Mouse (Mus musculus): Measurements from ENCODE around the gene Fam20c.

Fam20c gene

DNA sequence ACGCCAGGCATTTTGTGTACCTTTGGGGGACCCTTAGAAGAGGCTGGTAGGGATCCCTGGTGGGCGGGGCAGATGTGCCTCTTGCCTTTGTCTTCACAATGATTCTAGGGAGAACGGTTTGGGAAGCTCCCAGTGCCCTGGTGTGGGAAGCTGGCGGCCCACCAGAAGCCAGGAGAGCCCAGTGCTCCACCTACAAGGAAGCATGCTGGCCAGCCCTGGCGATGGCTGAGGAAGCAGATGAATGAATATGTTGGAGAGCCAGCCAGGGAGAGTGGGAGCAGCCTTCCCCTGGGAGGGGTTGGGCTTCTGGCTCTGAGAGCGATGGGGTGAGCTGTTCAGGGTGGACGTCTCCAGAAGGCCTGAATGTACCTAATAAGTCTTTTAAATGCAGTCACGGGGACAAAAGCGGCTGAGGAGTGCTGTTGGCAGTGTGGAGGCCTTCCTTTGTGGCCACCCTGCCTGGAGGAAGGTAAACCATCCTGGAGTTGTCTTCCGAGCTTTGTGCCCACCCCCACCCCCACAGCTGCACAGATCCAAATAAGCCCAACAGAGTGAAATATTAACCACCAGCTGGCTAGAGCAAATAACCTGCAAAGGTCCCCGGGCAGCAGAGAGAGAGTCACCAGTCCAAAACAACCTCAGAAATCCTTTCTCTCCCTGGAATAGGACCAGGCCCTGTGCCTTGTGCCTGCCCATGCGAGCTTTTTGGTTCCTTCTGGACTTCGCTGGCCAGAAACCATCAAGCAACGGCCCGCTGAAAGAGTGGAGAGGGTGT is 2.2 kb downstream of the Fam20c start:
- DNase-seq (ENCODE audit: low spot score in 2 of 2): peak; percentile 31 to 42

DNA sequence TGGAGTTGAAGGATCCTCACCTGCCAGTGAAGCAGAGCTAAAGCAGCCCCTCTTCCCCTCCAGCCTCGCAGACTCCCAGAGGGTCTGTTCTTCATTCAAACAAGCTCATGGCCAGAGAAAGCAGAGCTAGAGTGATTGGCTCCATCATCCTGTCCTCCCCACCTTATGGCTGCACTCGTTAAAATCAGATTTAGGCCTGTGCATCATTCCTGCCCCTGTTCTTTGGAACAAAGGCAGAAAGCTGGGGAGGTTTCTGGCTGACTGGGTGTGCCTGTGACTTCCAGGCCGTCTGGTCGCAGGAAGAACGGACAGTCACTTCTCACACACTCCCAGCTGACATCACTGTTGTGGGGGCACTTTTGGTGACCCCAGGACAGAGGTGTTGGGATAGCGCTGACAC is 2.8 kb downstream of the Fam20c start:
- DNase-seq (ENCODE audit: low spot score in 2 of 2): no peak

DNA sequence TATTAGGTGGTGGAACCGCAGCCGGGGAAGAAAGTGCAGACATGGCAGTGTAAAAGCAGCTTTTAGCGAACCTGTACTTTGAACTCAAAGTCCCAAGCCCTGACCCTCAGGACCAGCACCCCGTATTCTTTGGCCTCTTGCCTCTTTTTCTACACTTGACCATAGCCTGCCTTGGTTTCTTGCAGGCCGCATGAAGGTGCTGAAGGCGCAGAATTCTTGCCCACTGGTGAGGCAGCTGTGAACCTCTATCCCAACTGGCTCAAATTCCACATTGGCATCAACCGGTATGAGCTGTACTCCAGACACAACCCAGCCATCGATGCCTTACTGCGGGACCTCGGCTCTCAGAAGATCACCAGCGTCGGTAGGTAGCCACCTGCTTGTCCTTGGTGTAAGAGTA is 3.3 kb downstream of the Fam20c start:
- DNase-seq (ENCODE audit: low spot score in 2 of 2): no peak

DNA sequence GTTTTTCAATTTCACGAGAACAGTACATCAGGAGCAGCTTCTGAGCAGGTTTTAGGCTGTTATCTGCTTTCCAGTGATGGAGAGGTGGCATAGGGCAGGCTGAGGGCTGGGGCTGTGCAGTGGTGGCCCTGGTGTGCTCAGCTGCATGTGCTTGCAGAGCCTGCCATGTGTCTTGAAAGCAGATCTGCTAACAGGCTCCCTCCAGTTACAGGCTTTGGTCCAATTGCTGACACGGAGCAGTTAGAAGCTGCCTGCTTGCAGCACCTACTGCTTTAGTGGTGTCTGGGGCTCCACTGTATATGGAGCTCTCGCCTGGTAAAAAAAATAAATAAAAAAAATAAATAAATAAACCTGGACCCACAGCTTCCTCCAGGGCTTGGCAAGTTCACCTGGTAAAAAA is 4.2 kb downstream of the Fam20c start:
- DNase-seq (ENCODE audit: low spot score in 2 of 2): no peak

DNA sequence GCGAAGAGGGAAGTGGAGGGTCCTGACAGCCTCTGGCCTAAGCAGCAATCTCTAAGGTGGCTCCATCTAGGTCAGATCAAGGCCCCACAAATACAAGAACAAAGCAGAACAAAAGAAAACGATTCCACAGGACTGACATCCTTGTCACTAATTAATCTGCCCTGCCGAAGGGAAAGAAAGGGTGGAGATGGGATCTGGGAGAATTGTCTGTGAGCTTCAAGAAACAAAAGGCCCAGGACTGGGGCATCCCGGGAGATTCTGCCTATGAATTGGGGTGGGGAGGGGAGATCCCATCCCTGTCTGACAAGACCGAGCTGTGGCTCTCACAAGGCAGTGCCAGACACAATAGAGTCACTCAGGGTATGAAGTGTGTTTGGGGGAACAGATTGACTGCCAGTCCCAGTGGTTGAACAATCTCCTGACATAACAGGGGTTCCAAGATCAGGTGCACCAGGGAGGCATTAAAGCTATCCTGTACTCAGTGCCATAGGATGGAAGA is 7.6 kb downstream of the Fam20c start:
- DNase-seq (ENCODE audit: low spot score in 2 of 2): no peak

DNA sequence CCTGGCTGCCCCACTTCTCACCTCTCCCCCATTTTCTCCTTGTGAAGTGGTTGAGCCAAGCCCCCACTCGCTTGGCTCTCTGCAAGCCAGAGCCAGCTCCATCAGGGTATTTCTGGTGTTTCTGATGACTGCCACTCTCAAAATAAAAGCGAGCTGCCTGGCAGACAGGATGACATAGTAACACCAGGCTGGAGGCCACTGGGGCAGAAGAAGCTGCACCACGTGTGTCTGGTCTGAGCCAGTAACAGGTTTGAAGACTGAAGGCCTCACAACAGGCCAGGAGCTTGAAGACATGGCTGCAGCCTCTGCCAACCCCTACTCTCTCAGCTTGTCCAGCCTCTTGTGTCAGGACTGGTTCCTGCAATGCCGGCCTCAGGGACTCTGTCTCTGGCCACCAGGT is 8.0 kb downstream of the Fam20c start:
- DNase-seq (ENCODE audit: low spot score in 2 of 2): no peak

DNA sequence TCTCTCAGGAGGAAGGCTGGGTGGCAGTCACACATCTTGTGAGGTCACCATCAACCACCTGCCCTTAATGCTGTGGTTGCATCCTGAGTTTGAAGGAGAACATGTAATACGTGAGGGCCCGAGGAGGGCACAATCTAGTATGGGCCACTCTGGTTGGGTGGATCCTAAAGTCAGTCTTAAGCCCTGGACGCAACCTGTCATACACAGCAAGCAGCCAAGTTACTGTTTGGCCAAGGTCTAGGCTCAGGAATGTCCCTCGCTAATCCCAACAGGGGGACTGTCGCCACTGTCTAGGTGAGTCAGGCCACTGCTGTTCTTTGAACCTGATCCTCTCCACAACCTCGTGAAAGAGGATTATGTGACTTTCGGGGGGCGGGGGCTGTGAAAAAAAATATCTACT is 10.3 kb downstream of the Fam20c start:
- DNase-seq (ENCODE audit: low spot score in 2 of 2): no peak

DNA sequence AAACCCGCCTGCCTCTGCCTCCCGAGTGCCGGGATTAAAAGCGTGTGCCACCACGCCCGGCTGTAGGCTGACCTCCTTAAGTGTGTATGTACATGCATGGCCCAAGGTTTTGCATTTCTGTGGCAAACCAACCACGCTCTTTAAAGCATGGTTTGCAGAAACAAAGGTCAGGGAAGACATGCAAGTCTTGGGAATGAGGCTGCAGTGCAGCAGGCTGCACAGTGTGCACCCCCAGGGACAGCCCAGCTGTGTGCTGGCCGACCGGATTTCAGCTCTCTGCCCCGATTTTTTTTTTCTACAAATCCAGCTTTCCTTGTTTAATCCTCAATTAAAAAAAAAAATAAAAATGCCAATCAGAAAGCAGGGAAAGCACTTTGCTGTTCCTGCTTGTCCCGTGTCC is 13.3 kb downstream of the Fam20c start:
- no peak for DNase-seq (ENCODE audit: low spot score in 2 of 2)

DNA sequence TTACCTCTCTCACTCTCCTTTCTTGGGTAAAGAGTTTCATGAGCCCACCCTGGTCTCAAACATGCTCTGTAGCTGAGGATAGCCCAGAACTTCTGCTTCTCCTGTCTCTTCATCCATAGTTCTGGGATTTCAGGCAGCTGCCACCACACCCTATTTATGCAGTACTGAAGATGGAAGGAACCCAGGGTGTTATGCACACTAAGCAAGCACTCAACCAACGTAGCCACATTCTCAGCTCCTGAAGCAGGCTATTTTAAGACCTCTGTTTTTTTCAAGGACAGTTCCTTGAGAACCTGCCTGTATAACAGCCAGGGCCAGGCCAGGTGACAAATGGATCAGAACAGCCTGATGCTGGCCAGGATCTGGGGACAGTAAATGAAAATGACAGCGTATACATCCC is 14.4 kb downstream of the Fam20c start:
- DNase-seq (ENCODE audit: low spot score in 2 of 2): no peak

DNA sequence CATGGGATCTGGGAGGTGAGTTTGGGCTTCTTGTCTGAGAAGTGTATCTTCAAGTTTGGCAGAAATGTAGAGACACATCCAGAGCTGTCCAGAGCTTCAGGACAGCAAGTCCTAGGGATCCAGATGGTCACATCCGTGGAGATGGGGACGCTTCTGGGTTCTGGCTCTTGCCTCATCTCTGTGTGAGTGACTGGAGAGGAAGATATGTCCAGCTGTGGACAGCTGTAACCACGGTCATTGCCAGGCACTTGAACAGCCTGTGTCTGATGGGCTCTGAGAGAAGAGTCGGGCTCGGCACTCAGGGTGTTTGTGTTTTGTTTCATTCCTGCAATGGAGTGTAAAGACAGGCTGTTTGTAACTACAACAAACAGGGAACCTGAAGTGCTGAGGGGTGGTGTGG is 14.8 kb downstream of the Fam20c start:
- DNase-seq (ENCODE audit: low spot score in 2 of 2): no peak

DNA sequence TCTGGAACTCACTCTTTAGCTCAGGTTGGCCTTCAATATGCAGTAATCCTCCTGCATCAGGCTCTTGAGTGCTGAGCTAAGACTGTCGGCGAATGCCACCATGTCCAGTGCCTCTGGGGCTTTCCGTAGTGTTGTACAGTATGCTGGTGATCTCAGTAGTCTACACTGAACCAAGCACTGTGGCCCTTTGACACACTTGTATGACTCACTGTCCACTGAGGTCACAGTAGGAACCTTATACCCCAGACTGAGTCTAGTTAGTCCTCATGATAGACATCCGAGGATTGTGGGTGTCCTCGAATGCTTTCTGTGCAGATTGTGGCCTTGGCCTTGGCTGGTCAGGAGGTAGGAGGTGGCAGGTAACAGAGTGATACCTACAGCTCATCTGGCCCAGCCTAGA is 20.8 kb downstream of the Fam20c start:
- DNase-seq (ENCODE audit: low spot score in 2 of 2): no peak

DNA sequence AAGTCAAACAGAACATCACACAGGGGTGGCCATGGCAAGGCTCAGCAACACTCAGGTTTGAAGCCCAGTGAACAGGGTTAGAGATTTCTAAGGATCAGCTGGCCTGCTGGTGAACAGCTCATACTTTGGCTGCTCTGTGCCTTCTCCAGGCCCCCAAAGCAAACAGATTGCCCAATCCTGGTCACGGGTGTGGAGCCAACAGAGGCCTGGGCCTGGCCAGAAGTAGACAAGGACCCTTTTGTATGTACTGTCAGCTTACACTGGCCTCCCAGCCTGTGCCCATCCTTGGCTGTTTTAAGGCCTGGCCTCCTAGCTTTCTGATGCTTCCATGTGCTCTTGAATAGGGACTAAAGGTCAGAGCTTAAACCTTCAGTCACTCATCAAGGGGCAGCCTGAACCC is 22.0 kb downstream of the Fam20c start:
- no peak for DNase-seq (ENCODE audit: low spot score in 2 of 2)

DNA sequence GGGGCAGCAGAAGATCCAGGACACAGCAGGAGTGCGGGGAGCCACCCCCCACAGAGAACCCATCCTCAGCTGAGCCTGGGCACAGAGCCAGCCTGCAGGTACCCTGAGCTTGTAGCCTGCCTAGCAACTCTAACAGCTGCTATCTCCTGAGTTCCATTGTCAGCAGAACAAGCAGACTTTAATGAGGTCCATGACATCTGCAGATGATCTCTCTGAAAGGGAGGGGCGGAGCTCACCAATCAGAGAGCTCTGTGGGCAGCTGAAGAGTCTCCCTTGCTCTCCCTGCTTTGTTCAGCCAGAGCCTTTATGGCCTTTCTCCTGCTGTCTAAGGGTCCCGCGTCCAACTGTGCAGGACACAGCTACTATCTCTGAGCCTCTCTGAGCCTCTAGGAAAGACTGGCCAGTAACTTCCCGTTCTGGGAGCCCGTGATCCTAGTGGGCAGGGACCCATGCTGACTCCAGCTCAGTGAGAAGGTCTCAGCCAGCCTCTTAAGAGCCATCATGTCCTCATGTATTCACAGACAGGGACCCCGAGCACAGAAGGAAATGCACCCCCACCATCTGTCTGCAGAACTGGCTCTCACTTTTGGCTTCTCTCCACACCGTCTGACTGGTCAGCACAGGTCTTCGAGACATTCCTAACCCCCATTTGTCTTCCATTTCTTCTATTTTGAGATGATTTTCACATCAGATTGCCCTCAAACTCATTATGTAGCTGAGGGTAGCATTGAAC is 24.6 kb downstream of the Fam20c start:
- no peak for DNase-seq (ENCODE audit: low spot score in 2 of 2)

DNA sequence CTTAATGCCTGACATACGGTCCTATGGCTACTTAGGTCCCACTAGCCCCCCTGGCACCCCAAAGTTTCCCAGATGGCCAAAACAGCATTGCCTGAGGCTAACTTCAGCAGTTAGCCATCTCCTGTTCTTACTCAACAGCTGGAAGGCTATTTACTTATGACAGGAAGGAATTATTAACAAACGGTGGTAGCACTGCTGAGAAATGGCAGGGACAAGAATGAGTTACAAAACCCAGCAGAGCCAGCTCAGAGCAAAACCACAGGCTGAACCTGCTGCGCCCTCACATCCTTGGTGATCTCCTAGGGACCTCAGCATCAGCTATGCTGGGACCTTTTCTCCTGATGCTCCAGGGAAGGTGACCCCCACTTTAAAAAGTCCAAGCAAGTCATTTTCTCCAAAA is 25.3 kb downstream of the Fam20c start:
- DNase-seq (ENCODE audit: low spot score in 2 of 2): no peak

DNA sequence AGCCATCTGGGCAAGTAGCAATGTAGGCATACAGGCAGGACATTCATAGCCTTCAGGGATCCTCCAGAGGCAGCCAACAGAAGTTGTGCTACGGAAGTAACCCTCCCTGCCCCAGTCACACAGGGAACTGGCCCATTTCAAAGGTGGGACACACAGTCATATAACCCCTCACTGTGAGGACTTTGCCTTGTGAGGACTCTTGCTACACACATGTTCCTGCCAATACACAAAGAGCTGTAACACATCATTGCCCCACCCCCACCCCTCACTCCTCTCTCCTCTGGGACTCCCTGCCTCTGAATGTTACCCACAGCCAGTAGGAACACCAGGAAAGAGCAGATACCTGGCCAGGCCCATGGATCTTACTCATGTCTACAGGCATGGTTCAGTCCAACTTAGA is 28.4 kb downstream of the Fam20c start:
- DNase-seq (ENCODE audit: low spot score in 2 of 2): no peak

DNA sequence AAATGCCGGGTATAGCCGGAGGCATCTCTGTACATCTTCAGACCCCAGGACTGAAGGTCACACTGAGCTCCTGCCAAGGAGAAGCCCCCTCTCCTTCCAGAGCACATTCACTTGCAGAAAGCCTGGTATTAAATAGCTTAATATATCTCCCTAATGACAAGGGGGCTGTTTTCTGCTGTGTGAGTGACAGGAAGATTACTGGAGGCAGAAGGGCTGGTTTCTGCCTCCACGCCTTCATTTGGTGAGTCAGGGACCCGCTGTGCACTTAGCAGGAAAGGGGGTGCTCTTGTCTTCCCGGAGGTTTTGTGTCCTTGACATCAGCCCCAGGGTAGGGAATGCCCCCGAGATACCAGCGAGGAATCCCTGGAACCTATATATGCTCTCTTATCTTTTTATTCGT is 28.9 kb downstream of the Fam20c start:
- no peak for DNase-seq (ENCODE audit: low spot score in 2 of 2)

DNA sequence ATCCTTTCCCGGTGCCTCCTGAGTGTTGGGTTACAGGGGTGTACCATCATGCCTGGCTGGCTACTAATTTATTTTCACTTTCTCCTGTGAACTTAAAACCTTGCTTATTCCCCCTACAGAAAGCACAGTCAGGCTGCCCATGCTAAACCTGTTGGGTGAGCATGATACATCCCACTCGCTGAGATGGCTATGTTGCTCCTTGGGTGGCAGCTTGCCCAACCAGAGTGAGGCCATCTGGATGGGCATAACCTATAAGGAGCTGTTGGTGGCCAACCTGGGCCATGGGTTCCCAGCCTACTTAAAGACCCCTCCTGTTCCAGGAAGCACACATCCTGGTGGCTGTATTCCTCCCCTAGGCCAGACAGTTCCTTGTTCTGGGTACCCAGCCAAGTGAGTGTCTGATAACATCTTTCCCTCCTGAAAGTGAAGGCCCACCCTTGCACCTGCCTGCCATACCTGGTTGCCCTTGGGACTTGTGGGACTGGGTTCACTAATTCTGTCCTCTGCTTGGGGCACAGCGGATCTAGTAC is 31.7 kb downstream of the Fam20c start:
- DNase-seq (ENCODE audit: low spot score in 2 of 2): no peak

DNA sequence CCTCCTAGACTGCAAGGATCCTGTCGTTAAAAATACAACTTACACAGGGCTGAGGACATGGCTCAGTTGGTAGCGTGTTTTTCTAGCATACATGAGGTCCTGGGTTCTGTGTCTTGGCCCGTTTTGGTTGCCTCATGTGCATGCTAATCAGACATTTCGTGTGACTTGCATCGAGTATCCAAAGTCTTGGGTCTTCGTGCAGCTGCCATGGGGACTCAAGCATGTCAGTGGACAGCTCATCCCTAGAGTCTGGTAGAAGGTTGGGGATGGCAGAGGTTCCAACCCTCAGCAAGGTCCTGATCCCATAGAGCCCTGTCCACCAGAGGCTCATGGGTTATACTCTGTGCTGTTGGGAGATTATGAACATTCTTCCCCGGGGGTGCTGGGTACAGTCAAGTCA is 33.3 kb downstream of the Fam20c start:
- DNase-seq (ENCODE audit: low spot score in 2 of 2): no peak

DNA sequence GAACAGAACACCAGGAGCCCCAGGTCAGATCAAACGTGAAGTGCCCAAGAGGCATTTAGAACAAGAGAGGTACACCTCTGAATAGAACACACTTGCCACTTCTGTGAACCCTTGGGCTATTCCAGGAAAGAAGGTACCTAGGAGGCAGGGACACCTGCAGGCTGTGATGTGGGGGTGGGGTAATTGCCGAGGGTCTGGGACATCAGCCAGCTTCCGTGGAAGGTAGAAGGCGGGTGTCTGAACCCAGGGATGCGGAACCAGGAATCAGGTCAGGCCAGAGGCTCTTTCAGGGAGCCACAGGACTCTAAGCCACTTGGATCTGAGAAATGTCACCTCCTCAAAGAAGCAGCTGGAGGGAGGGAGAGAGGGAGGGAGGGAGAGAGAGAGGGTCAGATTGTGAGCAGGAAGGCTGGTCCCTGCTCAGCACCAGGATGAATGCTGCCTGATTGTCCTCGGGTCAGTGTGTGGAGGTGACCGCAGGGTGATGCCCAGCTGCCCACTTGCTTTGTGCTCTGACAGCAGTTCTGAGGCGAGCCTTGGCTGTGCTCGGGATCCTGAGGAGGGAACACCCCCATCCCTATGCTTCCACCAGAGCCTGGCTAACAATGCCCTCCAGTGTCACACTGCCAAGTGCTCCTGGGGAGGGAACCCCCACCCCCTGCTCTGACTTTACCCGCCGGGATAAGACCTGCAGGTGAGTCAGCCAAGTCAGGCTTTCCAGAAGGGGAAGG is 34.3 kb downstream of the Fam20c start:
- DNase-seq (ENCODE audit: low spot score in 2 of 2): no peak

DNA sequence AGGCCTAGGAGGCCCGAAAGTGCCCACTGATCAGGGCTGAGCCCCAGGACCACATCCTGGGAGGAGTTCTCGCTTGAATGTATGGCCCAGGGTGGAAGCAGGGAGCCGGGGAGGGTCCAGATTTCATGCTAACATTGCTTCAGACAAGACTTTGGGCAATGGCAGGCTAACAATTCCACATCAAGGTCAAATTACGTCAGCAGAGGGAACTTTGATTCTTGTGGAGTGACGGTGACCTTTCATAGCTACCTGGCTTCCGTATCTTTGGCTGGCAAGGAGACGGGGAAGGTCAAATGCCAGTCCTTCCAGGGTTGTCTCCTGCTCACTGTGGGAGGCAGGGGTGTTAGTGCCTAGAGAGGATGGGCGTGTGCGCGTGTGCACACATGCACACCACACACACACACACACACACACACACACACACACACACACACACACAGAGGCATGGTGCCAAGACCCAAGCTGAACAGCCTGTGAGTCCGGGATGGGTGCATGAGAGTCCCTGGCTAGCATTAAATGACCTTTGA is 36.7 kb downstream of the Fam20c start:
- no peak for DNase-seq (ENCODE audit: low spot score in 2 of 2)

DNA sequence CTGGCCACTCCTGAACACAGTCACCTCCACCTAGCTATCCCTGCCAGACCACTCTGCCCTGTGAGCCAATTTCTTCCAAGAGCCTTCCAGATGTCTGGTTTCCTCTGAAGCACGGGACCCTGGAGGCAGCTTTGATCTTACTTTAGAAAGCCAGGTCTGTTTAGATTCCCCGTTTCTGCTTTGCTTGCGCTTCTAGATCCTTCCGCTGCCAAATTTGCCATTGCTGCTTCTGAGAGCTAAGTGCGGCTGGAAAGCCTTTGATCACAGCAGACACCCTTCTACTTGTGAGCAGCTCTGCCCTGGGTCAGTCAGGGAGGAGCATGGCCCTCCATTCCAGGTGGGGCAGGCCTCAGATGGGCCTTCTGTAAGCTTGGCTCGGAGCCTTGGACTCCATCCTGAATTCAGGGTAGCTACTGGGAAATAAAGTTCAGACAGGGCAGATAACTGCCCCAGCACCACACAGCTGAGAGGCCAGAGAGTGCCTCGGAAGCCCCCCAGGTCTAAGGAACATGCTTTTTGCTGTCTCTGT is 47.3 kb downstream of the Fam20c start:
- DNase-seq (ENCODE audit: low spot score in 2 of 2): no peak

DNA sequence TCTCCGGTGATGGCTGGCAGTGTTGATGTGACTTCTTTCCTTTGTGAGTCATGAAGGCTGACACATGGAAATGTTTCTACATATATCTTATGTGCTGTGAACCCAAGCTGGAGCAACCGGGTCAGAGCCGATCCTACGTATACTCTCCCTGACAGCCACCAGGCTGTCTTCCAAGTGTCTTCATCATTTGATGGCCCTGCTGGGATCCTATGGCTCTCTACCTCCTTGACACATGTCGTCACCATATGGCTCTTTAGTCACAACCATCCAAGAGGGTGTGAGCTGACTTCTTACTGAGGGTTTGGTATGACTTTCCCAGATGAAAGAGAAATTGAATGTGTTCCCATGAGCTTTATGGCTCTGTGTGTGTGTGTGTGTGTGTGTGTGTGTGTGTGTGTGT is 50.0 kb downstream of the Fam20c start:
- no peak for DNase-seq (ENCODE audit: low spot score in 2 of 2)

Measured in frontal cortex, postnatal 14 days (tissue).